Mouse (Mus musculus): ENCODE results near the gene Acsl3.

DNA sequence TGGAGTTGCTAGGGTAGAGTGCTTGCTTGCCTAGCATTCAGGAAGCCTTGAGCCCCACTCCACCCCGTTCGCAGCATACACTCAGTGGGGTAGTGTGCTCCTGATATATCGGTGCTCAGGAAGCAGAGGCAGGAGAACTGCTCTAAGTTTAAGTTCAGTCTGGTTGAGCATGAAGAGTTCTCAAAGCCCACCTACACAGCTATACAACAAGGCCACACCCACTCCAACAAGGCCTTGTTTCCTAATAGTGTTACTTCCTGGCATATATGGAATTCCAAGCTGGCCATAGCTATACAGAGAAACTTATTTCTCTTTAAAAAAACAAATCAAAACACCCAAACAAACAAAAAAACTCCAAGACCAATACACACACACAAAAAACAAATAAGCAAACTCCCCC, 15.8 kb upstream of the Acsl3 start:
- TF ChIP-seq EP300 (IDR thresholded peaks at IDR 0.05; ENCODE audit: low read depth) (no peak), CTCF (IDR thresholded peaks at IDR 0.05; ENCODE audit: low read depth) (no peak)
